Mouse (Mus musculus) ZHBTc4 (cell line): Measurements from ENCODE around the gene D11Wsu47e.

Experiments used
- DNase-seq: peaks from one replicate; pipeline ENCODE4 v3.0.0-alpha.2; 2011; ENCODE audit warnings: low read depth, low spot score

D11Wsu47e gene

GRCm38 (mm10) chr11:113703758-113704157, 19.5 kb downstream of the D11Wsu47e start:
- DNase-seq: peak; percentile 82

- DNase-seq: peak; percentile 44
These were observed 21.9 kb downstream of the D11Wsu47e start for GRCm38 (mm10) chr11:113705966-113706652.

- peak; percentile 44 for DNase-seq
These were observed 24.5 kb downstream of the D11Wsu47e start for GRCm38 (mm10) chr11:113708629-113709213.

- DNase-seq: peak; percentile 39
These were observed 25.1 kb downstream of the D11Wsu47e start for GRCm38 (mm10) chr11:113709272-113709671.

- peak; percentile 96 for DNase-seq
These were observed 25.6 kb downstream of the D11Wsu47e start, which contains the start of gene Cpsf4l for GRCm38 (mm10) chr11:113709731-113710256. TSS of gene Cpsf4l (minus strand) at chr11:113710017.

- peak; percentile 98 for DNase-seq
These were observed 26.1 kb downstream of the D11Wsu47e start for GRCm38 (mm10) chr11:113710257-113710777.

- DNase-seq: peak; percentile 71
These were observed 26.8 kb downstream of the D11Wsu47e start for GRCm38 (mm10) chr11:113711061-113711460.

GRCm38 (mm10) chr11:113715078-113715674, 31.0 kb downstream of the D11Wsu47e start:
- DNase-seq: no peak

- DNase-seq: no peak
These were observed 31.9 kb downstream of the D11Wsu47e start for GRCm38 (mm10) chr11:113716132-113716531.

- no peak for DNase-seq
These were observed 33.7 kb downstream of the D11Wsu47e start for GRCm38 (mm10) chr11:113717767-113718424.

GRCm38 (mm10) chr11:113722405-113723090, 38.3 kb downstream of the D11Wsu47e start:
- no peak for DNase-seq

GRCm38 (mm10) chr11:113725235-113726048, 41.2 kb downstream of the D11Wsu47e start:
- no peak for DNase-seq

GRCm38 (mm10) chr11:113726994-113727888, 43.0 kb downstream of the D11Wsu47e start:
- DNase-seq: no peak

GRCm38 (mm10) chr11:113727992-113728391, 43.8 kb downstream of the D11Wsu47e start:
- DNase-seq: peak; percentile 42

GRCm38 (mm10) chr11:113729239-113729638, 45.0 kb downstream of the D11Wsu47e start:
- no peak for DNase-seq

- no peak for DNase-seq
These were observed 45.7 kb downstream of the D11Wsu47e start for GRCm38 (mm10) chr11:113729917-113730316.

GRCm38 (mm10) chr11:113730879-113731278, 46.7 kb downstream of the D11Wsu47e start:
- no peak for DNase-seq

GRCm38 (mm10) chr11:113731945-113732612, 47.9 kb downstream of the D11Wsu47e start:
- DNase-seq: no peak
